In genomic region chr11:110111137-110111536, GRCm38 (mm10) we compare ENCODE assay signal across 9 mouse cellular contexts. TPM values are rescaled to one million over a fixed set of nuclear protein-coding genes. Genes with fewer than 3 reads are reported as not detected.
DNase-seq lines count a peak whose midpoint lies in the region; ATAC-seq and TF ChIP-seq lines count a peak whose summit lies in the region.
"Had no signal": no experiment of that assay in that cellular context is flagged by ENCODE, and none has a peak within 500 bp of the region (broad histone marks: within the 10 kb centered on the region; RNA-seq: fewer than 3 reads in every experiment).

No protein-coding gene starts in this region.

- no peak for TF ChIP-seq POLR2A in MEL (IDR thresholded peaks at IDR 0.05; ENCODE audit: control insufficient read depth in 1 of 2, insufficient read depth in 1 of 2, low read depth in 1 of 2, low read length in 2 of 2, poor library complexity in 1 of 2)
- no peak for TF ChIP-seq POLR2A in cortical plate, adult 2 months (IDR thresholded peaks at IDR 0.05; ENCODE audit: extremely low read depth, insufficient read depth, low read length)

- no peak for TF ChIP-seq EP300 in MEL (IDR thresholded peaks at IDR 0.05; ENCODE audit: low read depth in 1 of 2, low read length in 2 of 2)

- peak; percentile 8 for TF ChIP-seq RAD21 in MEL (IDR thresholded peaks at IDR 0.05; ENCODE audit: low read depth, low read length)

- no peak for ATAC-seq in activated CD4-positive, CD25-positive, alpha-beta regulatory T cell, adult 4 months

- no peaks in the 10 kb centered on the region for H3K27me3 ChIP-seq in MEL (ENCODE audit: control insufficient read depth in 1 of 2, insufficient read depth in 2 of 2, low read length in 2 of 2)
- H3K27me3 ChIP-seq: heart, embryonic 13.5 days had no signal

- H3K4me3 ChIP-seq in left cerebral cortex, adult 2 months = no peak overlapping the region
- H3K4me3 ChIP-seq in MEL (ENCODE audit: control insufficient read depth in 1 of 2, insufficient read depth in 1 of 2, low read depth in 2 of 2, low read length in 2 of 2) = no peak overlapping the region
- no peak overlapping the region for H3K4me3 ChIP-seq in cortical plate, adult 2 months (ENCODE audit: insufficient read depth, low read length)
- H3K4me3 ChIP-seq: heart, embryonic 13.5 days had no signal

- no peaks in the 10 kb centered on the region for H3K4me1 ChIP-seq in MEL (ENCODE audit: control insufficient read depth in 1 of 2, insufficient read depth in 2 of 2, low read length in 2 of 2)
- no peaks in the 10 kb centered on the region for H3K4me1 ChIP-seq in cortical plate, adult 2 months (ENCODE audit: control insufficient read depth, insufficient read depth, low read length)
- H3K4me1 ChIP-seq: heart, embryonic 13.5 days had no signal

- H3K79me2 ChIP-seq in MEL (ENCODE audit: control insufficient read depth, insufficient read depth, low read length, poor library complexity) = no peaks in the 10 kb centered on the region

- TF ChIP-seq CTCF in left cerebral cortex, adult 2 months (IDR thresholded peaks at IDR 0.05) = peak; percentile 51
- TF ChIP-seq CTCF in MEL (IDR thresholded peaks at IDR 0.05 in 2 of 3, conservative IDR thresholded peaks at IDR 0.05 in 1 of 3; ENCODE audit: control insufficient read depth in 1 of 3, insufficient read depth in 1 of 3, low read depth in 2 of 3, low read length in 3 of 3, poor library complexity in 1 of 3, severe bottlenecking in 1 of 3) = no peak; a peak in 1 of 6 replicates
- TF ChIP-seq CTCF in cortical plate, adult 2 months (IDR thresholded peaks at IDR 0.05; ENCODE audit: extremely low read depth, insufficient read depth, low read length) = peak; percentile 18; the same call in 1 of the 2 replicates

- intact Hi-C loops in left cerebral cortex, adult 2 months (cut with DNase I) = loop anchor here (2.0 to 5.0 kb wide), 2 partner anchors 219 to 238 kb away; no protein-coding TSS in a partner anchor

- peak; percentile 9 for DNase-seq in embryo, embryonic 11 days
- no peak for DNase-seq in embryo, embryonic 9.5 days (ENCODE audit: extremely low spot score)
- DNase-seq in left cerebral cortex, adult 2 months (ENCODE audit: extremely low spot score in 1 of 2, low spot score in 2 of 2) = no peak
- no peak for DNase-seq in left cerebral cortex, adult 8-10 months (ENCODE audit: low spot score in 2 of 2)
- no peak for DNase-seq in MEL (ENCODE audit: low read depth, low spot score)
- DNase-seq in urinary bladder, postnatal 10 days (ENCODE audit: low spot score) = no peak

- H3K9ac ChIP-seq in MEL (ENCODE audit: control insufficient read depth, low read depth, low read length, poor library complexity, severe bottlenecking) = no peak overlapping the region
- H3K9ac ChIP-seq: heart, embryonic 13.5 days had no signal

- no peaks in the 10 kb centered on the region for H3K9me3 ChIP-seq in MEL (replicated peaks; ENCODE audit: insufficient read depth, low read length)

- no peaks in the 10 kb centered on the region for H3K36me3 ChIP-seq in MEL (ENCODE audit: control insufficient read depth in 1 of 2, insufficient read depth in 2 of 2, low read length in 2 of 2)

- H3K27ac ChIP-seq in left cerebral cortex, adult 2 months = no peak overlapping the region
- no peak overlapping the region for H3K27ac ChIP-seq in MEL (ENCODE audit: control insufficient read depth, low read depth, low read length)
- H3K27ac ChIP-seq in cortical plate, adult 2 months (ENCODE audit: insufficient read depth, low read length) = no peak overlapping the region
- H3K27ac ChIP-seq: heart, embryonic 13.5 days had no signal

TF ChIP-seq in MEL, 35 proteins besides CTCF, POLR2A, EP300 and RAD21:
- TF ChIP-seq USF1 (IDR thresholded peaks at IDR 0.05; ENCODE audit: low read depth, low read length) = no peak
- TF ChIP-seq CHD2 (IDR thresholded peaks at IDR 0.05; ENCODE audit: low read length) = no peak
- TF ChIP-seq SMC3 (IDR thresholded peaks at IDR 0.05; ENCODE audit: low read depth, low read length) = no peak
- no peak for TF ChIP-seq POLR2AphosphoS2 (IDR thresholded peaks at IDR 0.05; ENCODE audit: low read length)
- TF ChIP-seq MEF2A (IDR thresholded peaks at IDR 0.05; ENCODE audit: extremely low read depth, insufficient replicate concordance, low read depth, low read length, poor library complexity, severe bottlenecking) = no peak
- TF ChIP-seq ZMIZ1 (IDR thresholded peaks at IDR 0.05; ENCODE audit: low read depth, low read length) = no peak
- TF ChIP-seq TCF12 (IDR thresholded peaks at IDR 0.05; ENCODE audit: low read depth, low read length) = no peak
- TF ChIP-seq MAZ (IDR thresholded peaks at IDR 0.05; ENCODE audit: low read depth, low read length) = no peak
- no peak for TF ChIP-seq MYC (IDR thresholded peaks at IDR 0.05; ENCODE audit: low read depth, low read length)
- TF ChIP-seq TAL1 (IDR thresholded peaks at IDR 0.05; ENCODE audit: low read length) = no peak
- no peak for TF ChIP-seq HCFC1 (IDR thresholded peaks at IDR 0.05; ENCODE audit: low read depth, low read length)
- no peak for TF ChIP-seq RCOR1 (IDR thresholded peaks at IDR 0.05; ENCODE audit: low read depth, low read length)
- no peak for TF ChIP-seq TBP (IDR thresholded peaks at IDR 0.05; ENCODE audit: low read depth, low read length)
- no peak for TF ChIP-seq MAFK (IDR thresholded peaks at IDR 0.05; ENCODE audit: borderline replicate concordance, low read depth, low read length)
- no peak for TF ChIP-seq UBTF (IDR thresholded peaks at IDR 0.05; ENCODE audit: borderline replicate concordance, insufficient read depth, low read depth, low read length)
- no peak for TF ChIP-seq ETS1 (IDR thresholded peaks at IDR 0.05; ENCODE audit: low read depth, low read length)
- TF ChIP-seq GATA1 (IDR thresholded peaks at IDR 0.05; ENCODE audit: low read depth, low read length) = no peak
- TF ChIP-seq BHLHE40 (IDR thresholded peaks at IDR 0.05; ENCODE audit: borderline replicate concordance, low read depth, low read length) = no peak
- no peak for TF ChIP-seq ELF1 (IDR thresholded peaks at IDR 0.05; ENCODE audit: low read depth, low read length)
TF ChIP-seq in MEL: peak in this region for 0.

RNA-seq across cellular contexts. Expression of gene Abca8a, which starts 15.4 kb away (rescaled TPM):
- total RNA-seq in left cerebral cortex, adult 2 months (2021) = 1 to 10 TPM; 2.9 to 3.1 TPM
- 1 to 10 TPM; 4.6 to 7.7 (median 5.7) TPM for total RNA-seq in left cerebral cortex, adult 8-10 months (2022)
- not detected in 2 replicates for total RNA-seq in MEL (2012; rRNA removed)
- not detected for polyA plus RNA-seq in MEL (2012; ENCODE audit: insufficient read depth in 1 of 2, insufficient read length in 2 of 2, low read depth in 1 of 2, low replicate concordance in 2 of 2, missing spikeins in 1 of 2)
- 2.8 and 3.2 TPM in 2 replicates for polyA plus RNA-seq in cortical plate, adult 2 months (2012; rRNA removed)
- under 1 TPM in 1 of 2 experiments, not detected in 1; 0.26 TPM for polyA plus RNA-seq in activated CD4-positive, CD25-positive, alpha-beta regulatory T cell, adult 4 months (2017; shearing (Covaris generic))

RNA-seq across cellular contexts. Expression of gene Abca9, which starts 56.9 kb away (rescaled TPM):
- total RNA-seq in left cerebral cortex, adult 2 months (2021) = 1 to 10 TPM; 6.9 to 7.6 TPM
- 10 to 100 TPM in 1 of 4 experiments, 1 to 10 TPM in 3; 6.8 to 10.4 (median 8.3) TPM for total RNA-seq in left cerebral cortex, adult 8-10 months (2022)
- total RNA-seq in MEL (2012; rRNA removed) = not detected in 2 replicates
- not detected for polyA plus RNA-seq in MEL (2012; ENCODE audit: insufficient read depth in 1 of 2, insufficient read length in 2 of 2, low read depth in 1 of 2, low replicate concordance in 2 of 2, missing spikeins in 1 of 2)
- 3.1 and 3.4 TPM in 2 replicates for polyA plus RNA-seq in cortical plate, adult 2 months (2012; rRNA removed)
- not detected for polyA plus RNA-seq in activated CD4-positive, CD25-positive, alpha-beta regulatory T cell, adult 4 months (2017; shearing (Covaris generic))

Comparison
In these comparisons a context has a peak if more than half of its experiments do, and no peak if none do; other contexts are left out.
1. CTCF ChIP-seq: peak in left cerebral cortex, adult 2 months (single experiment) and cortical plate, adult 2 months (single experiment); none in MEL (0 of 3).